Mouse (Mus musculus) R1 (cell line): ENCODE results near the gene AA986860.

Source experiments
- DNase-seq: peaks from one replicate; pipeline ENCODE4 v3.0.0-alpha.2; 2018; ENCODE audit warnings: low read depth, low spot score

The AA986860 gene

DNA sequence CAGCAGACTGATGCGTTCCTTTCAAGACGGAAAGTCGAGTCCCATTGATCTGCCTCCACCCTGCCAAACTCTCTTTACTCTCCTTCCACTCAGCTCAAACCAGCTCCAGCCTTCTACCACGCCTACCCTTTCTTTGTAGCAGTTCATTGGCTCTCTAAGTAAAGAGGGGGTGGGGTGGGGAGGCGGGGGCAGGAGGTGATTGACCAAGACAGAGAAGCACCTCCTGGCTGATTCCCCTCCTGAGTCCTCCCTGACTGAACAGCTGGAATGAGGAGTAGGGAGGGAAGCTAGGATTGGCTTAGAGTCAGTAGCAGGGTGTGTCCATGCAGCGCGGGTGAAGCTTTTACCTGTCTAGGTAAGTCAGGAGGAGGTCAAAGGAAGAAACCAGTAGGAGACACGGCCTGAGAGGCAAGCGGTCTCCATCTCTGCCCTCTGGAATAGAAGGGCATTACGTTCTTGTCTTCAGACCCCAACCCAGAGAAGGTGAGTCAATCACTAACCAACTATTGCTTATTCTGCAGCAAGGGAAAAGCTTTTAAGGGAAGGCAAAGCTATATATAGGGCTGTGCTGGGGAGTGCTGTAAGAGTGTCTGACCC lies at the start of gene AA986860:
TSS of gene AA986860 (plus strand) at position 236 of the 597 bp plus-strand sequence.
- DNase-seq: peak; percentile 94

DNA sequence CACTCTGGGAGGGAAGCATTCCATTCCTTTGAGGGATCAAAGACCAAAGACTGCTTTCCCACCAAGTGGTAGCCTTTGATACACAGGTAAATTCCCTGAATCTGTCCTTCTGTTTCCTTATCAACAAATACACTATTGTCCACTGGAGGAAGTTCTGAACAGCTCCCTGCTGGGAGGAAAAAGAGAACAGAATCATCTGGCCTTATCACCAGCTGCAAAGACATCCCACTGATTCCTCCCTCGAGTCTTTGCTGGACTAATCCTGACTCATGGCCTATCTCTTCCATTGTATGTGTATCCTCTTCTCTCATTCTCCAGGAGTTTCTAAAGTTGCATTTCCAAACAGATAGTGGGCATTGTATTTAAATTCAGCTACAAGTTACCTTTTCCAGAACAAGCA lies 47.9 kb upstream of the AA986860 start:
- DNase-seq: no peak

DNA sequence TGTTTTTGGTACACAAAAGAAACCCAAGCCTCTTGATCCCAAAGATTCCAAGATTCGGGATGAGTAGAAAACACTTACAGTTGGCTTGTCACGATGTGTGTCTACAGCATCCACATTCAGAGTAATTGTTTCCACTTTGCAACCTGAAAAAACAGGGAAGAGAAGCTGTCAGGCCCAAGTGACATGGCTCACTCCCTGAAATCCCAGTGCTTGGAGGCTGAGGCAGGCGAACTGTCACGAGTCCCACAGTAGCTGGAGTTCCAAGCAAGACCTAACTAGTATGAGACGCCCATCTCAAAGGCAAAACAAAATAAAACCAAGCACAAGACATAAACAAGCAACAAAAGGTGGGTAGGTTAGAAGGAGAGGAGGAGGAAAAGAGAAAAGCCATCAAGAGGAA lies 33.2 kb upstream of the AA986860 start:
- DNase-seq: no peak

DNA sequence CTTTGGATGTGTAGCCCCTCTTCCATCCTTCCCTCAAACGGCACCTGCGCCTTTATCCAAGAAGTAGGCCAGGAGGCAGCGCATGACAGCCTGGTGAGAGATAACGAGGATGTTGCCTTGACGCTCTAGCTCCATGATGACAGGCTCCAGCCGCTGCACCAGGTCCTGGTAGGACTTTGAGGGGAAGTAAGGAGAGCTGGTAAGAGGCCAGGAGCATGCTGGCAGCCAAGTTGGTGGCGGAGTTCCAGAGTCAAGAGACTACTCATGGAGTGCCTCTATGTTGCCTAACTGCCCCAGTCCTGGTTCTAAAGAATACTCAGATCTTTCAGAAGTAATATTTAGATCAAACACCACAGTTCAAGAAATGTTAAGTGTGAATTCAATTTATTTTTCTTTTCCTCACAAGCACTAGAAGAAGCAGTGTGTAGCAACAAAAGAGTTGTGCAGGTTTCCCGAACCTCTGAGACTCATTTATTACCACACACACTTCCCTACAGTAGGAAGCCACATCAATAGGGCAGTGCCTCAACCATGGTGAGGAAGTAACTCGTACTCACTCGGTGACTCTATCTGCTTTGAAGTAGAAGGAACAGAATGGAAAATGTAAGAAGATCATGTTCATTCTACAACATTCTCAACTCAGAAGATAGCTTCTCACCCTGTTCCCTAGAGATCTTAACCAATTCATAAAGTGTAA lies 31.7 kb upstream of the AA986860 start:
- DNase-seq: no peak

DNA sequence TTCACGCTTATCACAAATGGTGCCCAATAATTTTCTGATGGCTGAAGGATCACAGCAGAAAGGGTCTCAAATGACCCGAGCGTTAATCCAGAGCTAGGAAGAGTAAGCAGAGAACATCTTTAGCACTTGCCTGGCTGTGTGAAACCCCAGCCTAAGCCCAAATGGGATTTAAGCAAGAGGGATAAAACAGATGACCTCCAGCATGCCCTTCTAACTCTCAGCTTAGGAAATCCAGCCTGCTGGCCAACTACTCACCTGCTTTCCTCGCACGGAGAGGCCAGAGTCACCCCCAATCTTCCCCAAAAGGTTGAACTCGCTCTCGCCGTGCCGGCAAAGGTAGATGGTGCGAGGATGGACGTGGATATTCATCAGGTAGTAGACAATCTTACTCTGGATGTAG lies 29.8 kb upstream of the AA986860 start:
- no peak for DNase-seq

- no peak for DNase-seq
Measured at GRCm38 (mm10) chr1:130703613-130704012, 28.2 kb upstream of the AA986860 start.

DNA sequence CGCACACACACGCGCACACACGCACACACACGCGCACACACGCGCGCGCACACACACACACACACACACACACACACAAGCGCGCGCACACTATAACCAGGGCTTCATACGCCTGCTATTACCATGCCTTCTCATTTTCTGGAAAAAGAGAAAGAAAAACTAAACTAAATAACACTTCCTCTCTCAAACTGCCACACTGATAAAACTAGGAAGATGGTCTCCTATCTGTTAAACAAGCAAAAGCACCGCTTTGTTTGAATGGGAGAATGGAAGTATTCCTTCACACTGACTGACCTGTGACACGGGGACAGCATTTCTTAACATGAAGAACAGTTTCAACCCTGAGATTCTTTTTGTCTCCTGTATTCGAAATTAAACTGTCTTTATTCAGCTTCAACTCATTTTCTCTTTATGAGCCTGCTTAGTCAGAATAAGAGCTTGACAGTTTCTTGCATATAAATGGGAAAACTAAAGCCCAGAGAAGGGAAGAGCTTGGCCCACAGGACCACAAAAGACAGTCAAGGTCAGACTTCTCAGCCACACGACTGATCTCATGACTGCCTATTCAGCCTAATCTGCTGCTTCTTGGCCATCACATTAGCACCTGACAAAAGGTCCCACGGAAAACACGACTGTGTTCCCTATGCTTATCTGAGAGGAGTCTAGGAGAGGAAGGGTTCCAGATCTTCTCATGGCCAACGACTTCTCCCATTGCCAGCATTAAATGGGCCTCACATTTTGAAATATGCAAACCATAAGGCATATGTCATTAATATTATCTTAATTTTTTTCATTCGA lies 21.3 kb upstream of the AA986860 start:
- DNase-seq: peak; percentile 15

DNA sequence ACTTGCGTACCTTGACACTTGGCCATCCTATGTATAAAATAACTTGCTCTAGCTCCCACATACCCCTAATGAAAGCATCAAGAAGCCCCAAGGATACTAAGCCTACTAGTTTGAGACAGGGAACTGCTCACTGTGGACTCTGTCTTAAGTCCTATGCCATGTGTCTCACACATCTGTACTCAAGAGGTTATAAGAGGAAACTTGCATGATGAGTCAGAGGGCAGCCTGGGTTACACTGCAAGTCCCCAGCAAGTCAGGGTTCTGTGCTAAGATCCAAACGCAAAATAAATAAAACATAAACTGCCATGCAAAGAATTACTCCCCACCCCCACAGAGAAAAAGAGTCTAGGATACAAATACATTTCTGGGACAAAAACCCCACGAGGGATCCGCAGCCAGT lies 17.7 kb upstream of the AA986860 start:
- DNase-seq: no peak

DNA sequence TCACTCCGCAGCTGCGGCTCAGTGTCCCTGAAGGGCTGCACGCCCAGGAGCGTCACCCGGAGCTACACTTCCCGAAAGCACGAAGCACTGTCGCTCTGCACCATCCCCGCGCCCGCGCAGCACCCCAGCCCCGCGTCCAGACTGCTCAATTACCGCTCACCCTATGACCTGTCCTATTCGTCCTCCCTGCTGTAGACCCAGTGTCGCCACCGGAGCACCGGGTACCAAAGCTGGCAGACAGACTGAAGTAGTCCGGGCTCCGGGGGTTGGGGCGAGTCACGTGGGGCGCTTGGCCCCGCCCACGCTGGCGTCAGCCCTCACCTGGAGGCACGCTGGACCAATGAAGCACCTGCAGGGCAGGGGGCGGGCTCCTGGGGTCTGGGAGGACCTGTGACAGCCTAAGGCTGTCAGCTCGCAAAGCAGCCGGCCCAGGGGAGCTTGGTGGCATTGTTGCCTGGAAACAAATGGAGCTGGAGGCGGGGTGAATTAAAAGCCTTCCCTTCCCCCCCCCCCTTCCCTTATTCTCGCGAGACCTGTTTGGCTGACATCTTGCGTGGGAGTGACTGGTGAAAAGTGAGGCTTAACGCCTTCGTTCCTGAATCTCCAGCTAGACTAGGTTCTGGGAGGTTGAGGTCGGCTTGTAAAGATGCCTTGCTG lies 16.1 kb upstream of the AA986860 start, which contains the start of gene Gm29427:
TSS of gene Gm29427 (minus strand) at position 239 of the 657 bp plus-strand sequence.
- DNase-seq: peak; percentile 99

- DNase-seq: no peak
Measured at GRCm38 (mm10) chr1:130716218-130716512, 15.6 kb upstream of the AA986860 start.

DNA sequence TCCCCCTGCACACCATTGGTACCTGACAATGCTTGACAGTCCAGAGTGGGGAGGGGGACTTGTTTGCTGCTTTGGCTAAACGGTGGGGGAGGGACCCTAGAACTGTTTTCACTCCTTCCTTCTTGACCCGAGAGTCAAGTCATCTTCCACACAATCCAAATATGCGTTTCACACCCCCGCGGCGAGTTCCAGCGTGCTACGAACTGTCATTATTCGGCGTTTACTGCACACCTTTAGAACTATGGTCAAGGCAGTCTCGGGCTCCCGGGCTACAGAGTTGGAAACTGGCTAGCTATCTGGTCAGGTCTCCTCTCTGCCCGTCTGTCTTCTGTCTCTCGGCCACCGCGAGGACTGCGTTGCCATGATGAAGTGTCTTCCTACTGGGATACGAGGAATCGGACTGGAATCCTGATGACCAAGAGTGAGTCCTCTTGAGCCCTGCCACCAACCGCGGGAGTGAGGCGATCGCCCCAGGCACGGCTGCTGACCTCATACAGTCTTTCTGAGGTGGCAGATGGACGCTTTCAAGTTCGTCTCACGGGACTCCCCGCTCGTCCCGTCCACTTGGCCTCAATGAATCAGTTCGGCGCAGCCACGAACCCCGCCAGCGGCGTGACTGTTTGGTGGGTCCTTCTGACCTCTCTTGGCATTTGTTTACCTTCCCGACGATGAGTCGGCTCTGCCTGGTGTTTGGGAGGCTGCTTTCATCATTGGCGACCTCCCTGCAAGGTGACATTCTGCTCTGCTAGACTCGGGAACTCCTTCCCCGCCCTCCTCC lies 15.1 kb upstream of the AA986860 start:
- DNase-seq: peak; percentile 48

DNA sequence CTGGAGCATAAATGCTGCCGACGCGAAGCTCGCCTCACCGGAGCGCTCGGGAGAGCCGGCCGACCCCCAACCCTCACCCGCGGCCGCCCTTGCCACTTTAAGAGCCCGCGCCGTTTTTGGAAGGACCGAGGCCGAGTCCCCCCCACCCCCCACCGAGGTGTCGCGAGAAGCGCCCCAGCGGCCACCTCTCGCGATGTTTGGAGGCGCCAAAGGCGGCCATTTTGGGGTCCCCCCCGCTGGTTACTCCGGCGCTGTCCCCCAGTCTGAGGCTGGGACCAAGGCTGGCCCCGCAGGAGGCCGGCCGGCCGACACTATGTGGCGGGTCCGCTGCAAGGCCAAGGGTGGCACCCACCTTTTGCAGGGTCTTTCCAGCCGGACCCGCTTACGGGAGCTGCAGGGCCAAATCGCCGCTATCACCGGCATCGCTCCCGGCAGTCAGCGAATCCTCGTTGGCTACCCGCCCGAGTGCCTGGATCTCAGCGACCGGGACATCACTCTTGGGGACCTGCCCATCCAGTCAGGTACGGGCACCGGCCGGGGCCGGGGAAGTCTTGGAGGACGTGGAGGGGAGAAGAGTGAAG lies 14.4 kb upstream of the AA986860 start, which contains the start of gene Yod1:
TSS of gene Yod1 (plus strand) at position 37 of the 581 bp plus-strand sequence.
- DNase-seq: peak; percentile 87

DNA sequence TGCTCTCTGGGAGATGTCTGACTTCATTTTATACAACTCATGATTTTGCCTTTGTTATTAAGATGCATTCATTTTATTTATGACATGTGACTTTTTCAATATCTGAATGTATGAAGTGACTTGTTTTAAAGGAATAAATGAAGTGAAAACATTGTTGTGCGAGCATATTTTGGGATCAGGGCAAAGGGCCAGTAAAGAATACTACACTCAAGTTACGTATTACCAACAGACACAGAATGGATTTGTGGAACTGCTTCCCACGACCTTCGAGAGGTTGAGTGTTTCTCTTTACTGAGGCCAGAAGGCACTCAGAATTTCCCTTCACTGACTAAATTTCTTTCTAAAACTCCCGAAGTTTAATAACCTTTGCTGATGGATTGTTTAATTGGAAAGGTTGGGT lies 7.6 kb upstream of the AA986860 start:
- DNase-seq: no peak

- DNase-seq: no peak
Measured at GRCm38 (mm10) chr1:130726396-130726795, 5.4 kb upstream of the AA986860 start.

- no peak for DNase-seq
Measured at GRCm38 (mm10) chr1:130728070-130728469, 3.7 kb upstream of the AA986860 start.

- no peak for DNase-seq
Measured at GRCm38 (mm10) chr1:130728708-130729107, 3.1 kb upstream of the AA986860 start.

DNA sequence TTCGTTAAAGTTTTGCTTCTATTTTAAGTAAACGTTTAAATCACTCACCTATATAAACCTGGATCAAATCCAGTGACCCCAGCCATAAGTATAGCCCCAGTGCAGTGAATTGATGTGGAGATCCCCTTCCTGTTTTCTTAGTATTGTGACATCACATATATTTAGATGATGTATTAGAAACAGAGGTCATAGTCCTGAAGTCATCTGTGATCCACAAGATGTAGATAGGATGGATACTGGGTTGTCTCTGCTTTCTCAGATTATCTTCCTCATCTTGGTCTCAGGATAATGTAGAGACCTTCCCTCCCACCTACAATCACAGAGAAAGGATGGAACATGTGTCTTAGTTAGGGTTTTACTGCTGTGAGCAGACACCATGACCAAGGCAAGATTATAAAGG lies 2.6 kb upstream of the AA986860 start, which contains the start of gene Pfkfb2:
TSS of gene Pfkfb2 (minus strand) at position 101 of the 400 bp plus-strand sequence.
- no peak for DNase-seq

DNA sequence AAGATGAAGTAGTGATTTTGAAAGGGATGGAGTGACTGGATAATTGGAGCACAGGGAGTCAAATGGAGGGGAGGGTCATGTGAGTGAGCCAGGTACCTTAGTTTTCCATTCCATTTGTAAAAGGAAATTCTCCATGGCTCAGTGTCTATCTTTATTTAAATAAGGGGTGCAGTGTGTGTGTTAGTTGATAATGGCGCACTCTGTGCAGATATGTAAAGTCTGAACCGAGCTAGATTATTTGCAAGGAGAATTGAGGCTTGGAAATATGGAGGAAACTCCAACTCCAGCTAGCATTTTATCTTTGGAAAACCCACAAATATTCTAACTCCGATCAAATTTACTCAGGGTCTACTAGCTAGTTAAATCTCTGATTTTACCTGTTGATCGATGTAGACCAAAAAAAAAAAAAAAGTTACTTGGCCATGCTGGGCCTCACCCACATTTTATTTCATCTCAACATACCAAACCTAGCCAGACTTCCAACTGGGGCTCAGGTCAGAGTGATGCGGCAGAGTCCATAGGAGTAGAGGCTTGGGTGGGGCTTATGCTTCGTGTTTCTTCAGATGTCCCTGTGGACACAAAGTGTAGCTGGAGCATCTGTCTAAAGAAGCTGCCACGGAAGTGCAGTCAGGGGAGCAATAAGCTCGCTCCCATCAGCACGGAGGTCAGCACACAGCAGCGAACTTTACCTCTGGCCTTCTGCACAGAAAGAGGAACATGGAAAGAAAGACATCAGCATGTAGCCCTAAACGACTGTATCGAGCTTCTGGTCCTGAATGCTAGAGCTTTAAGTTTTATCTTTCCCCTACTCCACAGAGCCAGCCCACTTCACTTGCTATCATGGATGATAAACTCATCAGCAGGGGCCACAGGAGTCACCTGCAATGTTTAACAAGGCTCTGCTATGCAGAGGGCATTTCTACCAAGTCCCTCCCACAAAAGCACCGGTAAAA lies 1.2 kb downstream of the AA986860 start:
- no peak for DNase-seq

GRCm38 (mm10) chr1:130733671-130734070 lies 1.9 kb downstream of the AA986860 start:
- DNase-seq: no peak

GRCm38 (mm10) chr1:130734452-130734851 lies 2.7 kb downstream of the AA986860 start:
- DNase-seq: peak; percentile 45
